In genomic region chr11:119237568-119238304, GRCm38 (mm10) we compare ENCODE assay signal across 7 mouse cellular contexts. TPM values are rescaled to one million over a fixed set of nuclear protein-coding genes. Genes with fewer than 3 reads are reported as not detected.
DNase-seq lines count a peak whose midpoint lies in the region; ATAC-seq and TF ChIP-seq lines count a peak whose summit lies in the region.

No protein-coding gene starts in this region.

- no peaks in the 10 kb centered on the region for H3K27me3 ChIP-seq in thymus, adult 2 months (ENCODE audit: control insufficient read depth, insufficient read depth, low read length)

- H3K27ac ChIP-seq in thymus, adult 2 months (ENCODE audit: control insufficient read depth, insufficient read depth, low read length), result no peak overlapping the region

- H3K4me1 ChIP-seq in thymus, adult 2 months (replicated peaks; ENCODE audit: control insufficient read depth, insufficient read depth, low read length), result peaks cover 4% of the 10 kb centered on the region

- peak; percentile 34 for DNase-seq in T-cell, adult 2 months (ENCODE audit: low spot score)
- peak; percentile 26 to 50 for DNase-seq in heart, adult 9 months (ENCODE audit: low spot score in 2 of 2)
- peak; percentile 59 for DNase-seq in kidney, postnatal 14 days
- peak; percentile 45 for DNase-seq in thymus, adult 2 months
- DNase-seq in gastrocnemius, postnatal 4 days (ENCODE audit: low spot score in 2 of 2), result no peak

- H3K36me3 ChIP-seq in thymus, adult 2 months (ENCODE audit: control insufficient read depth, insufficient read depth, low read length), result no peaks in the 10 kb centered on the region

- TF ChIP-seq CTCF in thymus, adult 2 months (IDR thresholded peaks at IDR 0.05; ENCODE audit: borderline replicate concordance, control insufficient read depth, extremely low read depth, insufficient read depth, low read length, poor library complexity), result no peak

- TF ChIP-seq POLR2A in thymus, adult 2 months (IDR thresholded peaks at IDR 0.05; ENCODE audit: control insufficient read depth, extremely low read depth, insufficient read depth, low read length, poor library complexity), result peak; percentile 48; the same call in 1 of the 2 replicates

- WGBS in thymus, adult 2 months, result 4% methylated on average over 20 of the region's 20 CpGs

- peak; percentile 75 for ATAC-seq in CD4-positive, CD25-positive, alpha-beta regulatory T cell, adult 4 months
- peak; percentile 59 for ATAC-seq in megakaryocyte-erythroid progenitor cell, adult 5-6 weeks (replicated peaks; ENCODE audit: low FRiP score, low TSS enrichment, poor library complexity, severe bottlenecking)

- peak overlapping the region; percentile 42 for H3K4me3 ChIP-seq in thymus, adult 2 months (ENCODE audit: control insufficient read depth, insufficient read depth, low read length)

RNA-seq across cellular contexts. Expression of gene Ccdc40, which starts 9.4 kb away (rescaled TPM):
- polyA plus RNA-seq in CD4-positive, CD25-positive, alpha-beta regulatory T cell, adult 4 months (2017; shearing (Covaris generic)), result 1 to 10 TPM; 2.9 to 3.6 TPM
- 6.4 and 8.6 TPM in 2 replicates for total RNA-seq in megakaryocyte-erythroid progenitor cell, adult 5-6 weeks (2014; fragmentation: Nextera tagmentation)
- 4.3 and 13.1 TPM in 2 replicates for total RNA-seq in megakaryocyte-erythroid progenitor cell, adult 5-6 weeks (2017)
- 1.8 and 2.5 TPM in 2 replicates for polyA plus RNA-seq in thymus, adult 2 months (2012; rRNA removed)
- under 1 TPM; 0.12 to 0.16 TPM for total RNA-seq in gastrocnemius, postnatal 4 days (2021)

RNA-seq across cellular contexts. Expression of gene Tbc1d16, which starts 9.4 kb away (rescaled TPM):
- 1 to 10 TPM in 1 of 2 experiments, under 1 TPM in 1; 0.72 to 1.0 TPM for polyA plus RNA-seq in CD4-positive, CD25-positive, alpha-beta regulatory T cell, adult 4 months (2017; shearing (Covaris generic))
- total RNA-seq in megakaryocyte-erythroid progenitor cell, adult 5-6 weeks (2014; fragmentation: Nextera tagmentation), result 0.35 and 1.2 TPM in 2 replicates
- 0.61 and 2.0 TPM in 2 replicates for total RNA-seq in megakaryocyte-erythroid progenitor cell, adult 5-6 weeks (2017)
- polyA plus RNA-seq in thymus, adult 2 months (2012; rRNA removed), result 10.8 and 12.0 TPM in 2 replicates
- 10 to 100 TPM; 23.3 to 23.6 TPM for total RNA-seq in gastrocnemius, postnatal 4 days (2021)

RNA-seq across cellular contexts. Expression of gene Gaa, which starts 30.0 kb away (rescaled TPM):
- polyA plus RNA-seq in CD4-positive, CD25-positive, alpha-beta regulatory T cell, adult 4 months (2017; shearing (Covaris generic)), result 10 to 100 TPM; 11.5 to 27.8 TPM
- total RNA-seq in megakaryocyte-erythroid progenitor cell, adult 5-6 weeks (2014; fragmentation: Nextera tagmentation), result 33.7 and 44.1 TPM in 2 replicates
- 22.6 and 34.2 TPM in 2 replicates for total RNA-seq in megakaryocyte-erythroid progenitor cell, adult 5-6 weeks (2017)
- polyA plus RNA-seq in thymus, adult 2 months (2012; rRNA removed), result 80.0 and 94.8 TPM in 2 replicates
- 10 to 100 TPM; 59.2 to 69.4 TPM for total RNA-seq in gastrocnemius, postnatal 4 days (2021)

Comparison
In these comparisons a context has a peak if more than half of its experiments do, and no peak if none do; other contexts are left out.
1. DNase-seq: peak in T-cell, adult 2 months (single experiment), heart, adult 9 months (2 of 2), kidney, postnatal 14 days (single experiment) and thymus, adult 2 months (single experiment); none in gastrocnemius, postnatal 4 days (0 of 2).
2. RNA of gene Ccdc40, which starts 9.4 kb away (total RNA-seq): 4.3 to 13.1 TPM in megakaryocyte-erythroid progenitor cell, adult 5-6 weeks; 0.12 to 0.16 TPM in gastrocnemius, postnatal 4 days; every median in the first group is over 4 times any median in the second.
3. RNA of gene Tbc1d16, which starts 9.4 kb away (total RNA-seq): 23.3 to 23.6 TPM in gastrocnemius, postnatal 4 days; 0.35 to 2.0 TPM in megakaryocyte-erythroid progenitor cell, adult 5-6 weeks; every median in the first group is over 4 times any median in the second.